Mouse (Mus musculus) CH12.LX (cell line): ENCODE measurements around the gene Gpat2. TPM values are rescaled to one million over a fixed set of nuclear protein-coding genes. Genes with fewer than 3 reads are reported as not detected.

Experiments
- DNase-seq: peaks from one replicate; pipeline ENCODE4 v3.0.0-alpha.2; 2013; ENCODE audit errors: extremely low read depth
- H3K27ac ChIP-seq: 2 replicates; pipeline ENCODE4 v1.5.1; 2012; ENCODE audit warnings: low read depth, mild to moderate bottlenecking, control low read depth, moderate library complexity; ENCODE audit not compliant: insufficient read depth
- H3K27me3 ChIP-seq: replicated peaks from 2 replicates; pipeline ENCODE3; 2012; ENCODE audit warnings: inconsistent platforms
- H3K36me3 ChIP-seq, 2 experiments: replicated peaks in 1 of 2; 2 replicates each; pipeline versions ENCODE3 to v1.6.1; 2012; ENCODE audit warnings: inconsistent platforms in 1 of 2, low read length in 1 of 2, mild to moderate bottlenecking in 1 of 2, mixed read lengths in 1 of 2, moderate library complexity in 1 of 2; ENCODE audit not compliant: control insufficient read depth in 1 of 2, insufficient read depth in 1 of 2
- H3K4me1 ChIP-seq, 2 experiments: 2 replicates each; pipeline ENCODE4 v1.6.1; 2012; ENCODE audit warnings: inconsistent platforms in 1 of 2, moderate library complexity in 1 of 2; ENCODE audit not compliant: insufficient read depth in 2 of 2, control insufficient read depth in 1 of 2
- H3K4me2 ChIP-seq: 2 replicates; pipeline ENCODE4 v1.6.1; 2012; ENCODE audit warnings: low read depth, mild to moderate bottlenecking, control low read depth; ENCODE audit not compliant: poor library complexity, insufficient read depth, severe bottlenecking
- H3K4me3 ChIP-seq, 3 experiments: fragments of 150-350 bp in 1 of 3; sonication (generic) in 1 of 3; replicated peaks in 1 of 3; 2 replicates each; pipeline versions ENCODE3 to v1.5.1; 2011 to 2012; ENCODE audit warnings: low read depth in 2 of 3, low read length in 2 of 3, mild to moderate bottlenecking in 2 of 3, moderate library complexity in 2 of 3, control low read depth in 1 of 3, improper control_type of control experiment in 1 of 3, inconsistent platforms in 1 of 3, mixed read lengths in 1 of 3; ENCODE audit not compliant: poor library complexity in 1 of 3
- H3K79me2 ChIP-seq: replicated peaks from 2 replicates; pipeline ENCODE4 v1.6.1; 2012; ENCODE audit warnings: mild to moderate bottlenecking, moderate library complexity; ENCODE audit not compliant: control insufficient read depth, poor library complexity, insufficient read depth, severe bottlenecking; ENCODE audit errors: extremely low read depth
- H3K9ac ChIP-seq: 2 replicates; pipeline ENCODE4 v1.6.1; 2012; ENCODE audit warnings: low read depth, mild to moderate bottlenecking, control low read depth, moderate library complexity; ENCODE audit not compliant: insufficient read depth
- H3K9me3 ChIP-seq: replicated peaks from 2 replicates; pipeline ENCODE3; 2012; ENCODE audit warnings: low read length, inconsistent platforms, mixed read lengths
- CHD1 ChIP-seq: IDR thresholded peaks from 2 replicates; pipeline ENCODE4 v1.6.1; 2012; ENCODE audit warnings: low read depth, low read length, improper control_type of control experiment, inconsistent platforms
- CHD2 ChIP-seq: IDR thresholded peaks from 2 replicates; pipeline ENCODE4 v1.6.1; 2011; ENCODE audit warnings: low read length, improper control_type of control experiment
- E2F4 ChIP-seq: IDR thresholded peaks from 2 replicates; pipeline ENCODE4 v1.6.1; 2011; ENCODE audit warnings: low read depth, low read length, improper control_type of control experiment; ENCODE audit not compliant: insufficient replicate concordance
- ELF1 ChIP-seq: IDR thresholded peaks from 2 replicates; pipeline ENCODE4 v1.6.1; 2014; ENCODE audit warnings: low read depth, mild to moderate bottlenecking, inconsistent platforms, low read length, improper control_type of control experiment
- EP300 ChIP-seq: IDR thresholded peaks from 2 replicates; pipeline ENCODE4 v1.6.1; 2011; ENCODE audit warnings: low read length, improper control_type of control experiment
- ETS1 ChIP-seq: conservative IDR thresholded peaks from 2 replicates; pipeline ENCODE4 v1.6.1; 2012; ENCODE audit warnings: low read depth, mild to moderate bottlenecking, inconsistent platforms, low read length, improper control_type of control experiment, moderate library complexity
- JUND ChIP-seq: conservative IDR thresholded peaks from 2 replicates; pipeline ENCODE4 v1.6.1; 2011; ENCODE audit warnings: low read depth, low read length, improper control_type of control experiment
- KAT2A ChIP-seq: IDR thresholded peaks from 2 replicates; pipeline ENCODE4 v1.6.1; 2012; ENCODE audit warnings: low read length, improper control_type of control experiment, inconsistent platforms; ENCODE audit not compliant: insufficient replicate concordance
- MAX ChIP-seq: IDR thresholded peaks from 2 replicates; pipeline ENCODE4 v1.6.1; 2011; ENCODE audit warnings: low read length, improper control_type of control experiment
- NELFE ChIP-seq: IDR thresholded peaks from 2 replicates; pipeline ENCODE4 v1.6.1; 2011; ENCODE audit warnings: low read depth, low read length, improper control_type of control experiment
- POLR2AphosphoS2 ChIP-seq: IDR thresholded peaks from 2 replicates; pipeline ENCODE4 v1.6.1; 2011; ENCODE audit warnings: low read depth, low read length, improper control_type of control experiment
- RAD21 ChIP-seq: IDR thresholded peaks from 2 replicates; pipeline ENCODE4 v1.6.1; 2011; ENCODE audit warnings: low read depth, mild to moderate bottlenecking, low read length, improper control_type of control experiment, moderate library complexity
- SMC3 ChIP-seq: IDR thresholded peaks from 2 replicates; pipeline ENCODE4 v1.6.1; 2011; ENCODE audit warnings: low read depth, low read length, improper control_type of control experiment
- TBP ChIP-seq: conservative IDR thresholded peaks from 2 replicates; pipeline ENCODE4 v1.6.1; 2011; ENCODE audit warnings: low read depth, low read length, improper control_type of control experiment
- TCF12 ChIP-seq: IDR thresholded peaks from 2 replicates; pipeline ENCODE4 v1.6.1; 2014; ENCODE audit warnings: low read depth, mild to moderate bottlenecking, inconsistent platforms, low read length, improper control_type of control experiment
- ZMIZ1 ChIP-seq: IDR thresholded peaks from 2 replicates; pipeline ENCODE4 v1.6.1; 2012; ENCODE audit warnings: low read depth, mild to moderate bottlenecking, inconsistent platforms, low read length, improper control_type of control experiment
- ZNF384 ChIP-seq: IDR thresholded peaks from 2 replicates; pipeline ENCODE4 v1.6.1; 2012; ENCODE audit warnings: low read depth, low read length, improper control_type of control experiment, inconsistent platforms
- dilution Hi-C: fragments of 300-500 bp; cut with MboI; formaldehyde crosslinking; loops from 2 replicates; pipeline ENCODE4 v1.14.3; 2020; ENCODE audit warnings: low sequenced_read_pairs; ENCODE audit not compliant: extremely low pct_unique_long_range_greater_than_20kb, extremely low pct_ligation_motif_present
- in situ Hi-C: fragments of 300-500 bp; cut with MboI; formaldehyde crosslinking; loops from 3 replicates; pipeline ENCODE4 v1.14.3; 2019; ENCODE audit warnings: low sequenced_read_pairs, low pct_ligation_motif_present, low pct_unique_long_range_greater_than_20kb, mixed read lengths
- polyA plus RNA-seq: library from polyadenylated mRNA; unstranded; fragments of >175 nt; gene quantifications from 2 replicates; pipeline ENCODE4 v1.2.1, GENCODE M21; 2012; ENCODE audit warnings: low read depth; ENCODE audit not compliant: insufficient read length
- total RNA-seq, 2 experiments: library from RNA; depleted of rRNA; stranded (reverse); fragments of 300-350 nt in 1 of 2; fragments of >200 nt in 1 of 2; gene quantifications; 2 replicates each; pipeline ENCODE4 v1.2.3; 2012 to 2014

Gene Gpat2
- total and polyA plus RNA-seq, 3 experiments: 0.19 to 0.63 (median 0.21) TPM

DNA sequence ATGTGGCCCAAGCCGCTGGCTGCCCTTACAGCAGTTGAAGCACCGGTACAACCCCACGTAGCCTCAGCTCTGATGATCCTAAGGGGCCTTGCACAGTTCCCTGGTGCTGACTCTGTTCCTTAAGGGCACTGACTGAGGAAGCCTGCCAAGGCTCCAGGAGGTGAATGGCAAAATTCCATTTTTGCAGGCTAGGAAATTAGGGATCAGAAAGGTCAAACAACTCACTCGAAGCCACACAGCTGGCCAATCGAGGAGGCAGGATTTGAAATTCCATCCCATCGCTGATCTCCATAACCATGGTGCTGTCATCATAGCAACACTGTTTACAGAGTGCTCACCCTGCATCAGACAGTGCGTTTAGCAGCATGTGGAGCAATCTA, 46.4 kb upstream of the Gpat2 start:
- no peak overlapping the region for H3K4me2 ChIP-seq
- H3K4me1 ChIP-seq: peaks cover 0 to 3% of the 10 kb centered on the region in 2 experiments; a peak in 1 of 4 replicates
- H3K9ac ChIP-seq: no peak overlapping the region
- DNase-seq: no peak
- TF ChIP-seq NELFE (no peak), CHD2 (no peak), ELF1 (no peak), KAT2A (no peak), MAX (no peak), POLR2AphosphoS2 (no peak), TBP (no peak), CHD1 (no peak), ETS1 (no peak), E2F4 (no peak), SMC3 (no peak), ZMIZ1 (no peak), RAD21 (no peak), ZNF384 (no peak), JUND (no peak)
- no peak overlapping the region for H3K4me3 ChIP-seq
- in situ Hi-C loops: no loop called here
- H3K36me3 ChIP-seq: no peaks in the 10 kb centered on the region
- no peaks in the 10 kb centered on the region for H3K9me3 ChIP-seq
- H3K27ac ChIP-seq: no peak overlapping the region
- dilution Hi-C loops: no loop called here
- H3K79me2 ChIP-seq: no peaks in the 10 kb centered on the region
- H3K27me3 ChIP-seq: peaks cover 37% of the 10 kb centered on the region

DNA sequence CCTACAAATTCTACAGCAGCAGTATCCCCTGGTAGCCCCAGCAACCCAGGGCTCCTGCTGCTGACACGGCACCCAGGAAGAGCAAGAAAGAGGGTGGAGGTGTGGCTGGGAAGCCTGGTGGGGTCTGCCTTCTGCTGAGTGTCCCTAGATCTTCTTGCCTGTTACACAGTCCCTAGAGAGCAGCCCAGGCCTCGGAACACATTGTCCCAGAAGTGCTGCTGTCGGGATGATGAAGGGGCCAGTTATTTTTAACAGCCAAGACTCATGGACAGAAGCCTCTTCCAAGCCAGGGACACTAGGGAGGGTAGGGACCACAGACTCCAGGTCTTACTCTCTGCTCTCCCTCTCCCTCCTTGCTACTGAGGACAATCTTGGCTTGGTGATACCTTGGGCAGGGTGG, 45.7 kb upstream of the Gpat2 start:
- dilution Hi-C loops: no loop called here
- Histone ChIP-seq H3K79me2 (no peaks in the 10 kb centered on the region), H3K9ac (no peak overlapping the region)
- no peak for DNase-seq
- TF ChIP-seq EP300 (no peak), TCF12 (no peak), RAD21 (no peak)
- TF ChIP-seq, all 38 proteins: peak for 0
- Histone ChIP-seq H3K9me3 (no peaks in the 10 kb centered on the region), H3K27ac (no peak overlapping the region), H3K27me3 (peaks cover 41% of the 10 kb centered on the region), H3K36me3 (no peaks in the 10 kb centered on the region), H3K4me2 (no peak overlapping the region), H3K4me1 (peaks cover 0 to 3% of the 10 kb centered on the region in 2 experiments; a peak in 1 of 4 replicates), H3K4me3 (no peak overlapping the region)
- in situ Hi-C loops: no loop called here
